Mouse (Mus musculus): Measurements from ENCODE around the gene Anxa6. TPM values are rescaled to one million over a fixed set of nuclear protein-coding genes. Genes with fewer than 3 reads are reported as not detected.

The Anxa6 gene
- polyA plus RNA-seq, 1 experiment = 30.1 TPM

GRCm38 (mm10) chr11:54975756-54976155, 57.5 kb downstream of the Anxa6 start:
- WGBS = 82% methylated on average over 2 of the region's 2 CpGs
- Histone ChIP-seq H3K27ac (ENCODE audit: insufficient read depth, low read depth, low read length) (no peak overlapping the region), H3K4me3 (ENCODE audit: low read depth, low read length) (no peak overlapping the region), H3K36me3 (ENCODE audit: control insufficient read depth, insufficient read depth, low read length) (peaks cover 3% of the 10 kb centered on the region; the same call in 1 of the 2 replicates), H3K4me1 (ENCODE audit: control insufficient read depth, insufficient read depth, insufficient read length, low read length) (peaks cover 24% of the 10 kb centered on the region), H3K27me3 (ENCODE audit: control insufficient read depth, insufficient read depth, low read length) (no peaks in the 10 kb centered on the region)
- no peak for TF ChIP-seq CTCF (IDR thresholded peaks at IDR 0.05; ENCODE audit: extremely low read depth, insufficient read length, insufficient replicate concordance, low read depth, low read length)
- TF ChIP-seq POLR2A (IDR thresholded peaks at IDR 0.05; ENCODE audit: low read depth, low read length) = no peak

DNA sequence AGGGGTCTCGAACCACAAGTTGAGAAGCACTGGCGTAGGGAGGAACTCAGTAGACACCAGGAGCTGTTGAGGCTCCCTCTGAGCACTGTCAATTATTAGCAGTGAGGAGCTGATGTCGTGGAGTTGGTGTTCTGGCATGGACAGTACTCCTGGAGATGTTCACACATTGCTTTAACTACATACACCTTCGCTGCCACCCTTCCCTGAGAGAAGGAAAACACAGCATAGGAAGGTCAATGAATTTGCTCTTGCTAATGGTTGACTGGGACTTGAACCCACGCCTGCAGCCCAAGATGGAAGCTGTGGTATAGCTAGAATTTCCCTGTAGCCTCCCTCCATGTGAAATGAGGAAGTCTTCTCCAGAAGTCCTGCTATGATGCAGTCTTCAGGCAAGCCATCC, 57.9 kb downstream of the Anxa6 start:
- no peak overlapping the region for H3K27ac ChIP-seq (ENCODE audit: insufficient read depth, low read depth, low read length)
- WGBS = 91% methylated on average over 5 of the region's 5 CpGs

GRCm38 (mm10) chr11:54974639-54975038, 58.6 kb downstream of the Anxa6 start:
- no peak for TF ChIP-seq POLR2A (IDR thresholded peaks at IDR 0.05; ENCODE audit: low read depth, low read length)
- 83% methylated on average over 4 of the region's 4 CpGs for whole genome bisulfite sequencing
- Histone ChIP-seq H3K27ac (ENCODE audit: insufficient read depth, low read depth, low read length) (peak overlapping the region; percentile 97; the same call in 1 of the 2 replicates), H3K4me3 (ENCODE audit: low read depth, low read length) (no peak overlapping the region), H3K36me3 (ENCODE audit: control insufficient read depth, insufficient read depth, low read length) (peaks cover 2% of the 10 kb centered on the region; the same call in 1 of the 2 replicates), H3K4me1 (ENCODE audit: control insufficient read depth, insufficient read depth, insufficient read length, low read length) (peaks cover 24% of the 10 kb centered on the region), H3K27me3 (ENCODE audit: control insufficient read depth, insufficient read depth, low read length) (no peaks in the 10 kb centered on the region)

More for the DNA sequence above, 57.9 kb downstream of the Anxa6 start:
- Histone ChIP-seq H3K27me3 (ENCODE audit: control insufficient read depth, insufficient read depth, low read length) (no peaks in the 10 kb centered on the region), H3K4me1 (ENCODE audit: control insufficient read depth, insufficient read depth, insufficient read length, low read length) (peaks cover 24% of the 10 kb centered on the region), H3K36me3 (ENCODE audit: control insufficient read depth, insufficient read depth, low read length) (peaks cover 3% of the 10 kb centered on the region; the same call in 1 of the 2 replicates), H3K4me3 (ENCODE audit: low read depth, low read length) (no peak overlapping the region)
- no peak for TF ChIP-seq POLR2A (IDR thresholded peaks at IDR 0.05; ENCODE audit: low read depth, low read length)
- no peak for TF ChIP-seq CTCF (IDR thresholded peaks at IDR 0.05; ENCODE audit: extremely low read depth, insufficient read length, insufficient replicate concordance, low read depth, low read length)

- 7% methylated on average over 8 of the region's 8 CpGs for WGBS
- H3K4me1 ChIP-seq (ENCODE audit: control insufficient read depth, insufficient read depth, insufficient read length, low read length) = peaks cover 24% of the 10 kb centered on the region
- no peaks in the 10 kb centered on the region for H3K27me3 ChIP-seq (ENCODE audit: control insufficient read depth, insufficient read depth, low read length)
- H3K36me3 ChIP-seq (ENCODE audit: control insufficient read depth, insufficient read depth, low read length) = no peaks in the 10 kb centered on the region
- peak overlapping the region; percentile 17; the same call in 1 of the 2 replicates for H3K4me3 ChIP-seq (ENCODE audit: low read depth, low read length)
- peak overlapping the region; percentile 97 for H3K27ac ChIP-seq (ENCODE audit: insufficient read depth, low read depth, low read length)
- 0 out of 2 replicates have a peak, but pooled peaks have one; percentile 33 for TF ChIP-seq POLR2A (IDR thresholded peaks at IDR 0.05; ENCODE audit: low read depth, low read length)
- no peak for TF ChIP-seq CTCF (IDR thresholded peaks at IDR 0.05; ENCODE audit: extremely low read depth, insufficient read length, insufficient replicate concordance, low read depth, low read length)
Observed at GRCm38 (mm10) chr11:54973481-54974212, 59.6 kb downstream of the Anxa6 start.

- Histone ChIP-seq H3K27ac (ENCODE audit: insufficient read depth, low read depth, low read length) (peak overlapping the region; percentile 97), H3K4me3 (ENCODE audit: low read depth, low read length) (no peak overlapping the region), H3K36me3 (ENCODE audit: control insufficient read depth, insufficient read depth, low read length) (no peaks in the 10 kb centered on the region), H3K4me1 (ENCODE audit: control insufficient read depth, insufficient read depth, insufficient read length, low read length) (peaks cover 24% of the 10 kb centered on the region), H3K27me3 (ENCODE audit: control insufficient read depth, insufficient read depth, low read length) (no peaks in the 10 kb centered on the region)
- no peak for TF ChIP-seq CTCF (IDR thresholded peaks at IDR 0.05; ENCODE audit: extremely low read depth, insufficient read length, insufficient replicate concordance, low read depth, low read length)
- no peak for TF ChIP-seq POLR2A (IDR thresholded peaks at IDR 0.05; ENCODE audit: low read depth, low read length)
- WGBS = 12% methylated on average over 6 of the region's 6 CpGs
Observed at GRCm38 (mm10) chr11:54972789-54973188, 60.5 kb downstream of the Anxa6 start.

DNA sequence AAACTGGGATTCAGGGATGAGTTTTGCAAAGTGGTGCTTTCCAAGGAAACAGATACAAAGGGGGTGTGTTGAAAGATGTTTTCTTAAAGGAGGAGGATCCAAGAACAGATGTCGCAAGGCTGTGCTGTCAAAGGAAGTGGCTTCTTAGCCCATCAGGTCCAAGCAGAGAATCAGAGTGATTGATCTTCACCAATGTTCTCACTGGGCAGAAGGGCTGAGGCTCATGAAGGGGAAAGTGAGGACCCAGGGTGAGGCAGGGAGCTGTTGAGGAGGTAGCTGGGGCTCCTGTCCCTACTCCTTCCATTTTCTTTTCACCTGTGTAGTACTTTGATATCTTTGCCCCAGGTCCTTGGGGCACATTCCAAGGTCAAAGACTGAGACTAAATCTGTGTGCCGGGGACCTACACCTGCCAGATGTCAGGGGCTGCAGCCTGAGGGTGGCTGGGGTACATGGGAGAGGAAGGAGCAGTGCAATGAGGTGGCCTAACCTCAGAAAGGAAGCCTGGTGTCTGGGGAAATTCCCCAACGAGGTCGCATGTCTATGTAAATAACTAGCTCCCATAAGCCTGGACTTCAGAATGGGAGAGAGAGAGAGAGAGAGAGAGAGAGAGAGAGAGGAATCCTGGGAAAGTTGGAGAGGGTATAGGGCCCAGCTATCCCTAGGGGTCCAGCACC, 61.1 kb downstream of the Anxa6 start:
- Histone ChIP-seq H3K27me3 (ENCODE audit: control insufficient read depth, insufficient read depth, low read length) (no peaks in the 10 kb centered on the region), H3K36me3 (ENCODE audit: control insufficient read depth, insufficient read depth, low read length) (no peaks in the 10 kb centered on the region), H3K4me3 (ENCODE audit: low read depth, low read length) (no peak overlapping the region), H3K4me1 (ENCODE audit: control insufficient read depth, insufficient read depth, insufficient read length, low read length) (peaks cover 24% of the 10 kb centered on the region), H3K27ac (ENCODE audit: insufficient read depth, low read depth, low read length) (peak overlapping the region; percentile 93)
- TF ChIP-seq CTCF (IDR thresholded peaks at IDR 0.05; ENCODE audit: extremely low read depth, insufficient read length, insufficient replicate concordance, low read depth, low read length) (no peak), POLR2A (IDR thresholded peaks at IDR 0.05; ENCODE audit: low read depth, low read length) (no peak)
- WGBS = 19% methylated on average over 4 of the region's 4 CpGs

DNA sequence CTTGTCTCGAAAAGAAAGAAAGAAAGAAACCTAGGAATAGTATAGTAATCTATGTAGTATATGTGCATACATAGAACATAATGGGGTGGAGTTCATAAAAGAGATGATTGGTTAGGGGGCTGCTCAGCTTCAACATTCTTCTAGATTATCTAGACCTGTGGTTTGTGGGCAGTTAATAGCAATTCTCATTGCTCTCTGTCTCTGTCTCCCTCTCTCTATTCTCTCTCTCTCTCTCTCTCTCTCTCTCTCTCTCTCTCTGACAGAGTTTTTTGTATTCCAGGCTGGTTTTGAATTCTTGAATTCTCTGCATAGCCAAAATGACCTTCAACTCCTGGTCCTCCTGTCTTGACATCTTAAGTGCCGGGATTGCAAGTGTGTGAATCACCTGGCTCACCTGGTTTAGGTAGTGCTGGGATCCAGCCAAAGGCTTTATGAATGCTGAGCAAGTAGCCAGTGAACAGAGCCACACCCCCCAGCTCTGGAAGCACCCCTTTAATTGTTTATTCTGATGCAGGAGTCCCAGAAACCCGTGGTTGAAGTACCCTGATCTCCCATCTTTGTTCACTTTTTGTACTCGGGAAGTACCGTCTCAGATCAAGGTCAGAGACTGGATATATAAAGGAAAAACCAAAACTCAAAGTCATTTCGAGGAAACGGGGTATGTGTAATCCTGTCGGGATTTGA, 61.7 kb downstream of the Anxa6 start:
- WGBS = 33% methylated on average over 8 of the region's 8 CpGs
- peaks cover 24% of the 10 kb centered on the region for H3K4me1 ChIP-seq (ENCODE audit: control insufficient read depth, insufficient read depth, insufficient read length, low read length)
- no peaks in the 10 kb centered on the region for H3K27me3 ChIP-seq (ENCODE audit: control insufficient read depth, insufficient read depth, low read length)
- no peaks in the 10 kb centered on the region for H3K36me3 ChIP-seq (ENCODE audit: control insufficient read depth, insufficient read depth, low read length)
- H3K27ac ChIP-seq (ENCODE audit: insufficient read depth, low read depth, low read length) = peak overlapping the region; percentile 93
- no peak overlapping the region for H3K4me3 ChIP-seq (ENCODE audit: low read depth, low read length)
- no peak for TF ChIP-seq CTCF (IDR thresholded peaks at IDR 0.05; ENCODE audit: extremely low read depth, insufficient read length, insufficient replicate concordance, low read depth, low read length)
- TF ChIP-seq POLR2A (IDR thresholded peaks at IDR 0.05; ENCODE audit: low read depth, low read length) = no peak

Data from small intestine, adult 2 months (tissue).